Mouse (Mus musculus): ENCODE results near the gene Phactr1. TPM values are rescaled to one million over a fixed set of nuclear protein-coding genes. Genes with fewer than 3 reads are reported as not detected.

Gene Phactr1
- polyA plus RNA-seq, 1 experiment, result not detected

- Histone ChIP-seq H3K4me2 (ENCODE audit: low read depth) (peak overlapping the region; percentile 70), H3K27me3 (ENCODE audit: control insufficient read depth, insufficient read depth, insufficient read length) (no peaks in the 10 kb centered on the region), H3ac (ENCODE audit: control insufficient read depth, insufficient read length) (no peak overlapping the region), H3K36me3 (ENCODE audit: control insufficient read depth, insufficient read depth) (peaks cover 3% of the 10 kb centered on the region), H3K4me3 (no peak overlapping the region), H3K79me2 (ENCODE audit: control insufficient read depth, insufficient read depth) (no peaks in the 10 kb centered on the region)
- no peak for TF ChIP-seq MYOG (IDR thresholded peaks at IDR 0.05; ENCODE audit: control insufficient read depth in 1 of 3, insufficient read depth in 1 of 3, insufficient read length in 2 of 3, low read depth in 2 of 3)
- TF ChIP-seq MYOD1 (IDR thresholded peaks at IDR 0.05; ENCODE audit: control insufficient read depth in 1 of 3, insufficient read length in 2 of 3, low read depth in 2 of 3), result no peak
- TF ChIP-seq POLR2A (IDR thresholded peaks at IDR 0.05; ENCODE audit: insufficient read length, low read depth), result no peak
- no peak for TF ChIP-seq E2F4 (IDR thresholded peaks at IDR 0.05; ENCODE audit: insufficient read depth)
Observed at GRCm38 (mm10) chr13:43173262-43173661, 492.8 kb downstream of the Phactr1 start.

- H3K36me3 ChIP-seq (ENCODE audit: control insufficient read depth, insufficient read depth), result no peaks in the 10 kb centered on the region
- H3K4me3 ChIP-seq, result no peak overlapping the region
- H3K27me3 ChIP-seq (ENCODE audit: control insufficient read depth, insufficient read depth, insufficient read length), result no peaks in the 10 kb centered on the region
- no peak overlapping the region for H3K4me2 ChIP-seq (ENCODE audit: low read depth)
- H3K79me2 ChIP-seq (ENCODE audit: control insufficient read depth, insufficient read depth), result no peaks in the 10 kb centered on the region
- H3ac ChIP-seq (ENCODE audit: control insufficient read depth, insufficient read length), result no peak overlapping the region
- TF ChIP-seq TCF12 (IDR thresholded peaks at IDR 0.05; ENCODE audit: insufficient read depth, poor library complexity, severe bottlenecking), result no peak
Observed at GRCm38 (mm10) chr13:43176676-43177075, 496.3 kb downstream of the Phactr1 start.

DNA sequence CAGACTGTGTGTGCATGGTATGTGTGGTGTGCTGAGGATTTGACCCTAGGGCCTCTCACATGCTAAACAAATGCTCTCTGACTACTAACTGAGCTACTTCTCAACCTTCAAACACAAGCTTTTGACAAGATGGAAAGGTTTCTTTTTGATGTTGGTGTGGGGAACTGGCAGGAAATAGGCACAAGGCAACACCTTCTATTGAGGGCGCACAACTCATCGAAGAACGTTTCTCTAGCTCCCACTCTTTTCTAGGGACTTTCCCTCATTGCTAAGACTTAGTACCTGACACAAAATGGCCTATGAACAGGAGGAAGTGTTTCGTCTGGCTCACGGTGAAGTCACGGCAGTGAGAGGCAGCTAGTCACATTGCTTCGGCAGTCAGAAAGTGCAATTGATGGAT, 496.9 kb downstream of the Phactr1 start:
- no peaks in the 10 kb centered on the region for H3K27me3 ChIP-seq (ENCODE audit: control insufficient read depth, insufficient read depth, insufficient read length)
- H3K4me2 ChIP-seq (ENCODE audit: low read depth), result no peak overlapping the region
- no peak overlapping the region for H3K4me3 ChIP-seq
- TF ChIP-seq USF1 (IDR thresholded peaks at IDR 0.05; ENCODE audit: low read depth), result no peak
- TF ChIP-seq MYOD1 (IDR thresholded peaks at IDR 0.05; ENCODE audit: control insufficient read depth in 1 of 3, insufficient read length in 2 of 3, low read depth in 2 of 3), result no peak
- H3K36me3 ChIP-seq (ENCODE audit: control insufficient read depth, insufficient read depth), result no peaks in the 10 kb centered on the region
- no peak overlapping the region for H3ac ChIP-seq (ENCODE audit: control insufficient read depth, insufficient read length)
- H3K79me2 ChIP-seq (ENCODE audit: control insufficient read depth, insufficient read depth), result no peaks in the 10 kb centered on the region

GRCm38 (mm10) chr13:43181104-43181503, 500.7 kb downstream of the Phactr1 start:
- no peak overlapping the region for H3ac ChIP-seq (ENCODE audit: control insufficient read depth, insufficient read length)
- no peaks in the 10 kb centered on the region for H3K79me2 ChIP-seq (ENCODE audit: control insufficient read depth, insufficient read depth)
- no peak overlapping the region for H3K4me2 ChIP-seq (ENCODE audit: low read depth)
- no peak overlapping the region for H3K4me3 ChIP-seq
- TF ChIP-seq TCF12 (IDR thresholded peaks at IDR 0.05; ENCODE audit: insufficient read depth, poor library complexity, severe bottlenecking) (no peak), TCF3 (IDR thresholded peaks at IDR 0.05; ENCODE audit: insufficient read length, low read depth) (no peak), MYOG (IDR thresholded peaks at IDR 0.05; ENCODE audit: control insufficient read depth in 1 of 3, insufficient read depth in 1 of 3, insufficient read length in 2 of 3, low read depth in 2 of 3) (no peak), MYOD1 (IDR thresholded peaks at IDR 0.05; ENCODE audit: control insufficient read depth in 1 of 3, insufficient read length in 2 of 3, low read depth in 2 of 3) (no peak), SRF (IDR thresholded peaks at IDR 0.05; ENCODE audit: control insufficient read depth, insufficient read length, low read depth) (no peak), REST (IDR thresholded peaks at IDR 0.05; ENCODE audit: insufficient read depth, insufficient read length) (no peak), E2F4 (IDR thresholded peaks at IDR 0.05; ENCODE audit: insufficient read depth) (no peak), MAX (IDR thresholded peaks at IDR 0.05; ENCODE audit: low read depth) (no peak)
- H3K36me3 ChIP-seq (ENCODE audit: control insufficient read depth, insufficient read depth), result no peaks in the 10 kb centered on the region
- no peaks in the 10 kb centered on the region for H3K27me3 ChIP-seq (ENCODE audit: control insufficient read depth, insufficient read depth, insufficient read length)

- no peaks in the 10 kb centered on the region for H3K36me3 ChIP-seq (ENCODE audit: control insufficient read depth, insufficient read depth)
- H3K79me2 ChIP-seq (ENCODE audit: control insufficient read depth, insufficient read depth), result no peaks in the 10 kb centered on the region
- H3ac ChIP-seq (ENCODE audit: control insufficient read depth, insufficient read length), result no peak overlapping the region
- peak overlapping the region; percentile 62 for H3K4me2 ChIP-seq (ENCODE audit: low read depth)
- no peak overlapping the region for H3K4me3 ChIP-seq
- no peaks in the 10 kb centered on the region for H3K27me3 ChIP-seq (ENCODE audit: control insufficient read depth, insufficient read depth, insufficient read length)
- TF ChIP-seq E2F4 (IDR thresholded peaks at IDR 0.05; ENCODE audit: insufficient read depth) (no peak), MAX (IDR thresholded peaks at IDR 0.05; ENCODE audit: low read depth) (no peak), MYOD1 (IDR thresholded peaks at IDR 0.05; ENCODE audit: control insufficient read depth in 1 of 3, insufficient read length in 2 of 3, low read depth in 2 of 3) (no peak), POLR2A (IDR thresholded peaks at IDR 0.05; ENCODE audit: insufficient read length, low read depth) (no peak), POLR2AphosphoS2 (IDR thresholded peaks at IDR 0.05; ENCODE audit: insufficient read length, low read depth) (no peak), TCF3 (IDR thresholded peaks at IDR 0.05; ENCODE audit: insufficient read length, low read depth) (no peak), MYOG (IDR thresholded peaks at IDR 0.05; ENCODE audit: control insufficient read depth in 1 of 3, insufficient read depth in 1 of 3, insufficient read length in 2 of 3, low read depth in 2 of 3) (no peak), SRF (IDR thresholded peaks at IDR 0.05; ENCODE audit: control insufficient read depth, insufficient read length, low read depth) (no peak), USF1 (IDR thresholded peaks at IDR 0.05; ENCODE audit: low read depth) (no peak), TCF12 (IDR thresholded peaks at IDR 0.05; ENCODE audit: insufficient read depth, poor library complexity, severe bottlenecking) (no peak), CEBPB (IDR thresholded peaks at IDR 0.05; ENCODE audit: insufficient read depth, poor library complexity, severe bottlenecking) (no peak), REST (IDR thresholded peaks at IDR 0.05; ENCODE audit: insufficient read depth, insufficient read length) (no peak)
Observed at GRCm38 (mm10) chr13:43182465-43183201, 502.2 kb downstream of the Phactr1 start.
